Comparison of ENCODE assay signal across 21 mouse cellular contexts in genomic region chr7:68444426-68445095, GRCm38 (mm10).
DNase-seq lines count a peak whose midpoint lies in the region; ATAC-seq and TF ChIP-seq lines count a peak whose summit lies in the region.
"Had no signal": no experiment of that assay in that cellular context is flagged by ENCODE, and none has a peak within 500 bp of the region (broad histone marks: within the 10 kb centered on the region; RNA-seq: fewer than 3 reads in every experiment).

No protein-coding gene starts in this region.

- 15% methylated on average over 11 of the region's 11 CpGs for WGBS in limb, embryonic 11.5 days
- 18% methylated on average over 11 of the region's 11 CpGs for WGBS in limb, embryonic 14.5 days

- no peaks in the 10 kb centered on the region for H3K36me3 ChIP-seq in limb, embryonic 11.5 days (ENCODE audit: control insufficient read depth, insufficient read depth, low read length)
- H3K36me3 ChIP-seq in limb, embryonic 14.5 days (ENCODE audit: control insufficient read depth, insufficient read depth, low read length) = no peaks in the 10 kb centered on the region
- H3K36me3 ChIP-seq: embryonic facial prominence, embryonic 12.5 days; embryonic facial prominence, embryonic 15.5 days; forebrain, embryonic 15.5 days; hindbrain, embryonic 12.5 days; hindbrain, embryonic 15.5 days; intestine, embryonic 15.5 days had no signal

- peaks cover 20% of the 10 kb centered on the region; the same call in 1 of the 2 replicates for H3K4me1 ChIP-seq in limb, embryonic 11.5 days (ENCODE audit: control insufficient read depth, insufficient read depth, low read length)
- peaks cover 4% of the 10 kb centered on the region; the same call in 1 of the 2 replicates for H3K4me1 ChIP-seq in limb, embryonic 14.5 days (ENCODE audit: control insufficient read depth, insufficient read depth, low read length)
- H3K4me1 ChIP-seq: embryonic facial prominence, embryonic 15.5 days; intestine, embryonic 15.5 days had no signal

- DNase-seq in heart, adult 11 months = peak; percentile 73
- DNase-seq in heart, adult 8-10 months (ENCODE audit: low spot score) = no peak
- peak; percentile 76 for DNase-seq in limb, embryonic 11.5 days (ENCODE audit: low spot score)
- DNase-seq in limb, embryonic 14.5 days (ENCODE audit: low spot score) = no peak
- DNase-seq in adrenal gland, postnatal 36 days = no peak
- DNase-seq: adrenal gland, postnatal 10 days; cerebellum, adult 11 months; cerebellum, adult 2 months; cerebellum, adult 9-11 months; cerebellum, postnatal 25 days; gastrocnemius, postnatal 25 days; heart, adult 2 months had no signal

- no peaks in the 10 kb centered on the region for H3K9me3 ChIP-seq in limb, embryonic 11.5 days (ENCODE audit: control insufficient read depth, low read length)
- no peaks in the 10 kb centered on the region for H3K9me3 ChIP-seq in limb, embryonic 14.5 days (ENCODE audit: control insufficient read depth, low read length)
- H3K9me3 ChIP-seq: embryonic facial prominence, embryonic 12.5 days; embryonic facial prominence, embryonic 15.5 days; forebrain, embryonic 15.5 days; hindbrain, embryonic 12.5 days; hindbrain, embryonic 15.5 days; intestine, embryonic 15.5 days had no signal

- peak; percentile 88 for ATAC-seq in limb, embryonic 11.5 days (ENCODE audit: insufficient number of reproducible peaks, low FRiP score, low TSS enrichment, low read depth)
- peak; percentile 44; the same call in 1 of the 2 replicates for ATAC-seq in limb, embryonic 14.5 days (ENCODE audit: low FRiP score, low read depth)
- no peak for ATAC-seq in megakaryocyte progenitor cell, adult 5-6 weeks (replicated peaks; ENCODE audit: poor library complexity)
- ATAC-seq: activated CD4-positive, CD25-positive, alpha-beta regulatory T cell, adult 4 months; forebrain, embryonic 15.5 days; intestine, embryonic 15.5 days had no signal

- no peak for TF ChIP-seq POLR2A in limb, embryonic 14.5 days (IDR thresholded peaks at IDR 0.05; ENCODE audit: borderline replicate concordance, extremely low read depth, insufficient read depth, insufficient read length)

- H3K27me3 ChIP-seq in limb, embryonic 11.5 days (ENCODE audit: control insufficient read depth, insufficient read depth, low read length) = no peaks in the 10 kb centered on the region
- H3K27me3 ChIP-seq in limb, embryonic 14.5 days (ENCODE audit: control insufficient read depth, insufficient read depth, low read length) = 0 out of 2 replicates have a peak, but pooled peaks cover 3% of the 10 kb centered on the region
- H3K27me3 ChIP-seq: embryonic facial prominence, embryonic 12.5 days; embryonic facial prominence, embryonic 15.5 days; forebrain, embryonic 15.5 days; hindbrain, embryonic 12.5 days; hindbrain, embryonic 15.5 days; intestine, embryonic 15.5 days had no signal

- H3K9ac ChIP-seq in limb, embryonic 11.5 days (ENCODE audit: low read length) = no peak overlapping the region
- no peak overlapping the region for H3K9ac ChIP-seq in limb, embryonic 14.5 days (ENCODE audit: low read depth, low read length, severe bottlenecking)
- H3K9ac ChIP-seq: embryonic facial prominence, embryonic 12.5 days; embryonic facial prominence, embryonic 15.5 days; forebrain, embryonic 15.5 days; hindbrain, embryonic 12.5 days; hindbrain, embryonic 15.5 days; intestine, embryonic 15.5 days had no signal

- H3K27ac ChIP-seq in limb, embryonic 11.5 days (replicated peaks; ENCODE audit: low read depth, low read length) = 0 out of 2 replicates have a peak overlapping the region, but pooled peaks have one; percentile 22
- no peak overlapping the region for H3K27ac ChIP-seq in limb, embryonic 14.5 days (replicated peaks; ENCODE audit: low read depth, low read length)
- H3K27ac ChIP-seq: embryonic facial prominence, embryonic 12.5 days; embryonic facial prominence, embryonic 15.5 days; forebrain, embryonic 15.5 days; heart, adult 2 months; hindbrain, embryonic 12.5 days; hindbrain, embryonic 15.5 days; intestine, embryonic 15.5 days had no signal

- H3K4me2 ChIP-seq in limb, embryonic 11.5 days (ENCODE audit: low read depth, severe bottlenecking) = no peak overlapping the region
- no peak overlapping the region for H3K4me2 ChIP-seq in limb, embryonic 14.5 days (replicated peaks; ENCODE audit: low read depth, low read length, severe bottlenecking)
- H3K4me2 ChIP-seq: embryonic facial prominence, embryonic 12.5 days; embryonic facial prominence, embryonic 15.5 days; forebrain, embryonic 15.5 days; heart, embryonic 11.5 days; hindbrain, embryonic 12.5 days; hindbrain, embryonic 15.5 days; intestine, embryonic 15.5 days had no signal

- H3K4me3 ChIP-seq in limb, embryonic 11.5 days (ENCODE audit: low read depth, low read length) = no peak overlapping the region
- H3K4me3 ChIP-seq in limb, embryonic 14.5 days (replicated peaks; ENCODE audit: low read length) = no peak overlapping the region
- H3K4me3 ChIP-seq: embryonic facial prominence, embryonic 12.5 days; embryonic facial prominence, embryonic 15.5 days; forebrain, embryonic 15.5 days; heart, adult 2 months; hindbrain, embryonic 12.5 days; hindbrain, embryonic 15.5 days; intestine, embryonic 15.5 days had no signal

Comparison
In these comparisons a context has a peak if more than half of its experiments do, and no peak if none do; other contexts are left out.
1. DNase-seq: peak in heart, adult 11 months (single experiment) and limb, embryonic 11.5 days (single experiment); none in heart, adult 8-10 months (single experiment), limb, embryonic 14.5 days (single experiment) and adrenal gland, postnatal 36 days (0 of 2).